Mouse (Mus musculus) kidney, postnatal 25 days (tissue): ENCODE data around the gene Apol6.
A peak's percentile ranks its signal among the peaks of the same experiment; 100 is the strongest.

Experiments used
- DNase-seq, 2 experiments: peaks; one replicate each; pipeline ENCODE4 v3.0.0; 2021; ENCODE audit warnings: mixed read lengths in 2 of 2

The Apol6 gene

GRCm38 (mm10) chr15:77044597-77045320, at the start of gene Apol6:
Gene Apol6 (plus strand): TSS chr15:77044729.
- peak in 1 of 2 experiments; percentile 31 for DNase-seq

GRCm38 (mm10) chr15:76998048-76998447, 46.5 kb upstream of the Apol6 start:
- peak in 1 of 2 experiments; percentile 31 for DNase-seq

GRCm38 (mm10) chr15:76998878-76999588, 45.5 kb upstream of the Apol6 start:
- peak; percentile 39 to 80 for DNase-seq

DNA sequence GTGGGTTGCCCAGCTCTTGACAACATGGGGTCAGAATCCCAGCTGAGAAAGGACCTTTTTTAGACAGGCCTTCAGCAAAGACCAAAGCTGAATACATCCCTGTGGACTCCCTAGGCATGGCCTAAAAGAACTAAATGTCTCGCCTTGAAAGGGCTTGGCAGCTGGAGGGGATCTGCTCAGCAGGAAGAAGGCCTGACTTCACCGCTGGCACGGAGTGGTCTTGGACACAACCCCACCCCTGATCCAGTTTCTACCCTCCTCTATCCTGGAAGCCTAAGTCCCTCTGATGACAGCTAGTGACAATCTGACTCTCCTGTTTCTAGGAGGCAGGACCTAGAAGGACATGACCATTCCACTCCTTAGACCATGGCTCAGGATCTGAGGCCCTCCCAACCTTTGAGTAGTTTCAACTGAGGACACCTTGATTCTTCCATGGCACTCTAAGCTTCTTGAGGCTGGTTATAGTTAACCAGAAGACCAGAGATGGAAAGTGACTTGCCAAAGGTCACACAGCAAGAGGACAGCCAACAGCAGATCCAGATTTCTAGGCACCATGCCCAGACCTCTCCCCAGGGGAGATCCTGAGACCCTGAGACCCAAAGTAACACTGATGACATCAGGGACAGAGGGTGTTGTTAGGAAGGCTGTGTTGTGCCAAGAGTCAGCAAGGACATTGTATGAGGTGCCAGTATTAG, 41.2 kb upstream of the Apol6 start:
- no peak for DNase-seq

GRCm38 (mm10) chr15:77003868-77004215, 40.7 kb upstream of the Apol6 start:
- DNase-seq: peak; percentile 58 to 74

- DNase-seq: peak; percentile 39 to 78
Observed at GRCm38 (mm10) chr15:77008851-77009250, 35.7 kb upstream of the Apol6 start.

DNA sequence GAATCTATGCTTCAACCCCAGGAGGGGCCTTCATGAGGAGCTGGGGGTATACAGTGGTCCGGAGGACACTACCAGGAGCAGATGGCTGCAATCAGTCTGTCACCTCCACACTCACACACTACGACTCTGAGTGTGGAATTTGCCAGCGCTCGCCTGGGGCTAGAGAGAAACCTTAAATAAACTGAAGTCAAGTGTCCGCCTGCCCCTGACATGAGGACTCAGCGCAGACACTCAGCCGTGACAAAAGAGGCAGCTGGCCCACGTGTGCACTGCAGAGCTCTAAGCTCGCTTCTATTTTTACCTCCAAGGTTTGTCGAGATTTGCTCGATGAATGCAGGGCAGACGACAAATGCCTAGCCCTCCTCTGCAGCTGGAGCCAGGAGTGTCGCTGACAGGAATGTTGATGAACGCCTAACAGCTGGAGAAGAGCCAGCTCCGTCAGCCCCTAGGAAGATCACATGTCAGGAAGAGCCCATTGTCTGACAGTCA, 30.7 kb upstream of the Apol6 start:
- DNase-seq: peak; percentile 60 to 62

- DNase-seq: peak in 1 of 2 experiments; percentile 34
Observed at GRCm38 (mm10) chr15:77014431-77014830, 30.1 kb upstream of the Apol6 start.

DNA sequence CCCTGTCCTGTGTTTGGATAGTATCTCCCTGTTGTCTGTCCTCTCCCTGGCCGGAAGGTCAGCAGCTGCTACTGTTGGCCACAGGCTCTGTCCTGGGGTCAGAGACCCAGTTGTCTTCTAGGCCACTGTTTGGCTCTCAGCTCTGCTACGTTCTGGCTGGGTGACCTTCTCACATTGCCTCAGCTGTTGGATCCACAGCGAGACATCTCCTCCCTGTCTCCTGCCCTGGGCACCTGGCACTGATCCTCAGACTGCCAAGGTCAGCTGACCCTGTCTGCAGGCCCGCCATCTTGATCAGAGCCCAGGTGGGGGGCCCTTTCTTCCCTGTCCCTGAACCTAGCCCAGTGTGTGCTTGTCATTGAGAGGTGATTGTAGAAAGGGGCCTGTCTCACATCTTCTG, 29.5 kb upstream of the Apol6 start:
- DNase-seq: peak in 1 of 2 experiments; percentile 50

DNA sequence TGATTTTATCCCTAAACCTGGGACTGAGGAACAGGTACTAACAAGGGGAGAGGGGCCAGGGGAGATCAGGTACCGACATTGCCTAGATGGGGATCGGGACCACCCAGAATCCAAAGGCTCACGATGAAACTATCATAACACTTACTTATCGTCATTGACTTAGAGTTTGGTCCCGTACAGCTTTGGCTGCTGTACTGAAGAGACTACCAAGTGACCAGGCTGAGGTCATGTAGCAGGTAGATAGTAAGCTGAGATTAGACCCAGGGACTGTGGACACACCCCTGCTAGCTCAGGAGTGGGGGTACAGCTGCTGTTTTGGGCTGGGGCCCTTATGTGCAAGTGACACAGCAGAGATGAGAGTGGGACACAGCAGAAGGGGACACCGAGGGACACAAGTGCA, 28.0 kb upstream of the Apol6 start:
- DNase-seq: no peak

- no peak for DNase-seq
Observed at GRCm38 (mm10) chr15:77017897-77018296, 26.6 kb upstream of the Apol6 start.

GRCm38 (mm10) chr15:77018740-77019340, 25.7 kb upstream of the Apol6 start:
- peak; percentile 33 to 37 for DNase-seq

DNA sequence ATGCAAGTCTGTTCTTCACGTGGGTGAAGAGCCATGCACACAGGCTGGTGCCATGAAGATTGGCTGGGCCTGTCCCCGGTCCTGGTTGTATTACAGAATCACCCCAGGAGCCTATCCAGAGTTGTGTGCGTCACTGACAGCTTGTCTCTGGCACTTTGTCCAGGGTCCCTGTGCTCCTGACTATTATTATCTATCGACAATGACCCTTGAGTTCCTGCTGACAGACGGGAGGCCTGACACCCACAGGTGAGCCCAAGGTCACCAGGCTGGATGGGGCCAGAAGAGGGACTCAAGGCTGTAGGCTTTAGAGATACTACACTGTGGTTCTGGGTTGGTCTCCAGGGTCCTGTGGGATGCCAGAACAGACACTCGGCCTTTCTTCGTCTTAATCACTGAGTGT, 25.0 kb upstream of the Apol6 start:
- DNase-seq: peak in 1 of 2 experiments; percentile 33

- no peak for DNase-seq
Observed at GRCm38 (mm10) chr15:77020136-77020535, 24.4 kb upstream of the Apol6 start.

DNA sequence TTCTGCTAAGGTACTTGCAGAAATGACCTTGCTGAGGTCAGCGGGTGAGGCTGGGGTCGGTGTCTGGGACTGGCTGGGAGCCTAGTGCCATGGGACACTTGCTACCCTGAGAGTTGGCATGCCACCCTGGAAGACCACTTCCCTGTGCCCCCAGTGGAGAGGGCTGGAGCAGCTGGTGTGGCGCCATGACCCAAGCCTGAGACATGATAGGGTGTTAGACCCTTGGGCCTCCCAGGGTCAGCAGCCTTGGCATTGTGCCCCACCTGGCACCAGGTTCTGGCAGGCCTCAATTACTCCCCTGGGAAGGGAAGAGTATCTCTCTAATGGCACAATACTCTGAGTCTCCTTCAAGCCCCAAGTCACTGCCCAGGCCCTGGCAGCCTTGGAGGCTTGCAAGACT, 23.5 kb upstream of the Apol6 start:
- DNase-seq: peak in 1 of 2 experiments; percentile 38

DNA sequence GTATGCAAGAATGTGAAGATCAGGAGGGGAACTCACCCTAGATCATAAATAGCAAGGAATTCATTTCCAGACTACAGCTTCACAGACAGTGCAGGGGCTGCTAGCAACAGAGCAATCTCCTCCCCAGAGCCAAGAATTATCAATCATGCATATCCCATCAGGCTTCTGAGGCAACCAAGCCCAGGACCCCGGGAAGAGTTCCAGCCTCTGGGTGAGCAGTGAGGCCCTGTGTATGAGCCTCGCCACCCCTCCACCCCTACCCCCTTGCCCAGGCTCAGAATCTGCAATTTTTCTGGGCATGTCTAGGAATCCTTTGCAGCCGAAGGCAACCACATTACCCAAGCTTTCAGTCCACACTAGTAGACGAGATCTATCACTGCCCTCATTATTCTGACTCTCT, 22.7 kb upstream of the Apol6 start:
- peak in 1 of 2 experiments; percentile 13 for DNase-seq

GRCm38 (mm10) chr15:77022401-77022957, 22.1 kb upstream of the Apol6 start:
- peak in 1 of 2 experiments; percentile 15 for DNase-seq

DNA sequence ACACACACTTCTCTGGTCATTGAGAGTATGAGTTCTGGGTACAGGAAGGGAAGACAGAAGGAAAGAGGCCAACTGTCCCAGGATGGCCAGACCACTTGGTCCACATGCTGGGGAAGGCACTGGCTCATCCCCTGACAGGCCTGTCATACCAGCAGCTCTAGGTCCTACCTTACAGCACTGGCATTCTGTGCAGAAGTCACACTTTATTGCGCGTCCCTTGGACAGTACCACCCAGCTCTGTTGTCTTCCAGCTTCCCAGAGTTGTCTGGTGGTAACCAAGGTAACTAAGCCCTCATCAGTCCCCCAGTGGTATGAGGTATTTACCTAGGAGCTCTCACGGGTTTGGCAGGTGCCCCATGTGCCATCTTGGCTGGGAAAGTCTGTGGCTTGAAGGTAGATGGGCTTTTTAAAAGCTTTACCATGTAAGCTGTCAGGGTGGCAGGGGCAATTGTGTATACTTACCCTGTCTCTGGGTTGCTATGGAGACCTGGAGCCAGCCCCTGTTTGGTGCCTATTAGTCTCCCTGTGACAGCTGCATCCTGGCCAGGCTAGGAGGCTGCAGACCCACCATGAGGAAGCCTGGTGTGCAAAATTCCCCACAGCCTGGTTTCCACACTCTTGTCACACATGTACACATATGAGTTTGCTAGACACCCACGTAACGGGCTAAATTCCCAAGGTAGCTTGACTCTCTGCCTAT, 18.5 kb upstream of the Apol6 start:
- DNase-seq: peak in 1 of 2 experiments; percentile 19

DNA sequence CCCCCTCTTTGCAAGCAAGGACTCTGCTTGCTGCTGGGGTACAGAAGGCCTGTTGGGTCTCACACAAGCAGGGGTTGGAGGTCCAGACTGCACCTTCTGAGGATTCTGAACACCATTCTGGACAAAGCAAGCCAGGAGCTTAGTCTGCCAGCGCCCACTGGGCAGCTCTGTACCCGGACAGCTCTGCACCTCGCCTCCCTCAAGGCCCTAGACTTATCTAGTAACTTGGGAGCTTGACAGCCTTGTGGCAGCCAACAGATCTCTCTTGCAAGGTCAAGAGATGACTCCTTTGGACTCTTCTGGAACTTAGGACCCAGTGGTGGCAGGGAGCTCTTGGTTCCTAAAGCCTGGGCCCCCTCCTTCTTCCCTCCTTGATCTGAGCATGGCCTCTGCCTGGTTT, 17.4 kb upstream of the Apol6 start:
- no peak for DNase-seq

GRCm38 (mm10) chr15:77027675-77028074, 16.9 kb upstream of the Apol6 start:
- no peak for DNase-seq

GRCm38 (mm10) chr15:77029331-77029991, 15.1 kb upstream of the Apol6 start:
- DNase-seq: peak; percentile 61 to 71
